Mouse (Mus musculus) ZHBTc4 (cell line): ENCODE measurements around the gene Ssr2.
"Not testable (repeated sequence)": the region's sequence is repeated elsewhere in the genome, so short reads cannot be mapped to it uniquely, and the experiment has no call there.

Source experiments
- DNase-seq: peaks from one replicate; pipeline ENCODE4 v3.0.0-alpha.2; 2011; ENCODE audit warnings: low read depth, low spot score

Gene Ssr2

DNA sequence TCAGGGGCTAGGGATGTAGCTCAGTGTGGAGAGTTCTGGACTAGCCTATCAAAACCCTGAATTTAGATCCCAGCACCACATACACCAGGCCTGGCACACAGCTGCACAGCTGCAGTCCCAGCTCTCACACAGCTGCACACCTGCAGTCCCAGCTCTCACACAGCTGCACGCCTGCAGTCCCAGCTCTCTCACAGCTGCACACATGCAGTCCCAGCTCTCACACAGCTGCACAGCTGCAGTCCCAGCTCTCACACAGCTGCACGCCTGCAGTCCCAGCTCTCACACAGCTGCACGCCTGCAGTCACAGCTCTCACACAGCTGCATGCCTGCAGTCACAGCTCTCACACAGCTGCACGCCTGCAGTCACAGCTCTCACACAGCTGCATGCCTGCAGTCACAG is 20.9 kb downstream of the Ssr2 start:
- DNase-seq = not testable (repeated sequence)

DNA sequence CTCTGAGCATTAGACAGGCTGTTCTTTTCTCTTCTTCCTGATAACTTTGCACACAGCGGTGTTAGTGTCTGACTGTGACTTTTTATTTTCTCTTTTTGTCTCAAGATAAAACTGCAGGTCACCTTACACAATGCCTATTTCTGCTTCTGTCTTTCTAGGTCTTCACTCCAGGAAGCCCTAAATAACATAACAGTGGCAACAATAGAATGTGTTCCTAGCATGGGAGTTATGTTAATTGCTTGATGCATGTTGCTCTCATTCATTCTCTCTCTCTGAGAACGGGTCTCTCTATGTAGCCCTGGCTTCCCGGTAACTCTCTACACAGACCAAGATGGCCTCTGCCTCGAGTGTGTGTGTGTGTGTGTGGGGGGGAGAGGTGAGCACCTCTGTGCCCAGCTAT is 26.8 kb downstream of the Ssr2 start:
- peak; percentile 60 for DNase-seq

DNA sequence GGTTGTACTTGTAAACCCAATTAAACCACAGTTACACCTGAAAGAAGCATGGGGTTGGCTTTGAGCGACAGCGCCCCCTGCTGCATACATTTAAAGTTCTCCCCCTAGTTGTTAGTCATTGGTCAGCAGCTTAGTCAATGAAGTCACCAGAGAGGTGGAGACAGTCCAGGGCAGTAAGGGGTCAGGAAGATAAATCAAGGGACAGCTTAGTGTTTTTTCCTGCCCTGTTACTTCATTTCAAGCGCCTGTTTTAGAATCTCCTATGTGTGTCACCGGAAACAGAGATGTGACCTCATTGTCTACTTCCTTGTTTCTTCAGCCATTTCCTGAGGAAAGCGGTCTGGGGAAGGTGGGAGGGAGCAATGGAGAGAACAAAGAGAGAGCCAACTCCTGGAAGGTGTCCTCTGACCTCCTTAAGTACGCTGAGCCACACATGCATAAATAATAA is 28.1 kb downstream of the Ssr2 start:
- peak; percentile 92 for DNase-seq

DNA sequence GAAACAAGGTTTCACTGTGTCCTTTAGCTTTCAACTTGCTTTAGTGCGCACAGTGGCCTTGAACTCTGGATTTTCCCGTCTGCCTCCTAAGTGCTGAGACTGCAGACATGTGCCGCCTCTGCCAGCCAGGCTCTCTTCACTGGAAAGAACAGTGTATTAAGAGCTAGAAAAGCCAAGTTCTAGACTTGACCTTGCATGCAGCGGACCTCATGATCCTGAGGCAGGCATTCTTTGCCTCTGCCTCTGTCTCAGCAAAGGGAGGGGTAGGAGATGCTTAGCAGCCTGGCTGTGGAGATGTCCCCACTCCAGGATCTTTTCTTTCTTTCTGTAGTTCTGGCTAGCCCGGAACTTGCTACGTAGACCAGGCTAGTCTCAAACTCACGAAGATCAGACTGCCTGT is 29.2 kb downstream of the Ssr2 start:
- no peak for DNase-seq

DNA sequence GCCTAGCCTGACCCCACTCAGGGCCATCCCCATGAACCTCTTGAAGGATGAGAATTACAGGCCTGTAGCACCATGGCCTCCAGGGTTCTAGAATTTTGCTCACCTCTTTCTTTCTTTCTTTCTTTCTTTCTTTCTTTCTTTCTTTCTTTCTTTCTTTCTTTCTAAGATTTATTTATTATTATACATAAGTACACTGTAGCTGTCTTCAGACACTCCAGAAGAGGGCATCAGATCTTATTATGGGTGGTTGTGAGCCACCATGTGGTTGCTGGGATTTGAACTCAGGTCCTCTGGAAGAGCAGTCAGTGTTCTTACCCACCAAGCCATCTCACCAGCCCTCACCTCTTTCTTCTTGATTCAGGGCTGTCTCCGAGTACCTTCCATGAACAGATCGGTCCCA is 30.0 kb downstream of the Ssr2 start, which contains the start of gene Arhgef2:
TSS of gene Arhgef2 (plus strand) at position 301 of the 400 bp plus-strand sequence.
- not testable (repeated sequence) for DNase-seq

DNA sequence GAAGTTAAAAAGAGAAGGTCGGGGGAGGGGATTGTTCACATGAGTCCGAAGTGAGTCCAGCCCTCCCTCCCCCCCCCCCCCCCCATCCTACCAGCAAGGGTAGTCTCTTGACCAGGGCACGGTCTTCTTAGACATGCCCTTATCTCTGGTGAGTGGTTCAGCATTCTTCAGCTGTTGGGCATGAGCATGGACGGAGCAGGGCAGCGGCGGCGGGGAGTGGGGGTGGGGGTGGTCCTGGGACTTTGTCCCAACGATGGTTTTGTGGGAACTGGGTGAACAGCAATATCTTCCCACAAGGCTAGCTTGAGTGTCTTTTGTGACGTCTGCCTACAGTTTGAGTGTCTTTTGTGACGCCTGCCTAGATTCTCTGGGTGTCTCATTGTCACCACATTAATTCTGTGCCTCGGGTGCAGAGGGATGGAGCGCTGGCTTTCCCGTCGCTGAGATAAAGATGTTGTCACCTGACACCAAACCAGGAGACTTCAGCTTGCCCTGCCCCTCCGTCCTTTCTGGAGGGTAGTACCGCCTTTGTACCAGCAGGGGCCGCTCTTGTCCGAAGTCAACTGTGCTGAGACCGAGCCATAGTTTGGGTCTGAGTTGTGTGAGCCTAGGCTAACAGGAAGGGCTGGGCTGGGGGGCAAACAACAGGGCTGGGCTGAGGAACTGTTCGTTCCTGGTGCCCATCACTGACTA is 31.5 kb downstream of the Ssr2 start:
- DNase-seq = peak; percentile 96

DNA sequence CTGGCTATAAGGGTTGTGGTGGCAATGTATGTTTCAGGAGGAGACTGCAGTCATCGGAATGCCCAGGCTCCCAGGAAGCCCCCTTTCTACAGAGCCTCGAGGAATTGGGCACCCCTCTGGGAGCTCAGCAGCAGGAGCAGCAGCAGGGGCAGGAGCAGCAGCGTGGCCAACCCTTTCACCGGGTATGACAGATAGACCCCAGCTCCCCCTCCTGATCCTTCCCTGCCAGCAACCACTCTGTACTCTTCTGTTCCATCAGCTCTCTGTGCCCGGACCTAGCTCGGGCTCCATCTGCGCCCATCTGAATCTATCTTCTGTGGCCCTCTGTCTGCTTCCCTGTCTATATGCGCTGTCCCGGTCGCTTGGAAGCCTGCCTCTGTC is 32.1 kb downstream of the Ssr2 start:
- DNase-seq = no peak

DNA sequence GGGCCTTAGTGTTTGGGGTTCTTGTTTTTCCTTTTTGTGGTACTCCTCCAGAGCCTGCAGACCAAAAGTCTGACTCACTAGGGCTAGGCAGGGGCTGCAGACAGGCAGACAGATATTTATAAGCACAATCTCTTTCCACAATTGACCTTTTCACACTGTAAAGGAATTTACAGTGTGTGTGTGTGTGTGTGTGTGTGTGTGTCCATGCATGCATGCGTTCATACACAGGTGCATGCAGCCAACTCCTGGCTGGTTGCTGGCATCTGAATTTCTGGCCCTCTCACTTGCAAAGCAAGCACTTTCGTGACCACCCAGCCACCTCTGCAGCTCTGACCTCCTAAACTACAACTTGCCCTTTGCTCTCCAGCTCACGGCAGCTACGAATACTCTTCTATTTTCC is 33.4 kb downstream of the Ssr2 start:
- DNase-seq = no peak

DNA sequence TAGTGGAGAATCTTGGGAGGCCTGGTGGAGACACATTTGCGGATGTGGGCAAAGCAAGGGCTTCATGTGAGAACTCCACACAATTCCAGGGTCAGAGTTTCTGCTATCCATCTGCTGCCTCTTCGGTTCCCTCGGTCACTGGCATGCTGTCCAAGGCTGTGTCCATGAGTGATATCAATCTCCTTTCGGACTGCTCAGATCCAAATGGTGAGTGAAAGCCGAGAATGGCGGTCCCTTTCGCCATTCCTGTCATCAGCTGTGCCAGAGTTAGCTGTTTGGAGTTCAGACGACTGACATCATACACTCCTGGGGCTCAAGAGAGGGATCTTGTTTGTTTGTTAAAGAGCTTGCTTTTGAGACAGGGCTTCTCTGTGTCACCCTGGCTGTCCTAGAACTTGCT is 38.7 kb downstream of the Ssr2 start:
- no peak for DNase-seq

DNA sequence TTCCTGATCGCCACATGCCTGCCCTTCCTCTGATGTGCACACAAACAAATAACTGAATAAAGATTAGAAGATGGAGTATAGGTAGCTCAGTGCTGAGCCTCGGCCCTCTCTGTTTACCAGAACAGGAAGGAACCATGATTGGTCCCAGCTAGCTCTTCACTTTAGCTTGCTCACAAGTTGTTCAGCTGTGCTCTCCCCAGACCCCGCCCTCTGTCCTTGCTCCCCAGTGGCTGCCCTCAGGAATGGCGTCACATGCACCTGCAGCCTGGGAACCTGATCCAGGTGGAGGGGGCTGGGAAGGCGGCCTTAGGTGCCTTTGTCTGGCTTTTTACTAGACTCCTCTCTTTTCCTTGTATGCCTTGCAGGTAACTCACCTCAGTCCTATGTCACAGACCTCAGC is 39.4 kb downstream of the Ssr2 start:
- peak; percentile 57 for DNase-seq

DNA sequence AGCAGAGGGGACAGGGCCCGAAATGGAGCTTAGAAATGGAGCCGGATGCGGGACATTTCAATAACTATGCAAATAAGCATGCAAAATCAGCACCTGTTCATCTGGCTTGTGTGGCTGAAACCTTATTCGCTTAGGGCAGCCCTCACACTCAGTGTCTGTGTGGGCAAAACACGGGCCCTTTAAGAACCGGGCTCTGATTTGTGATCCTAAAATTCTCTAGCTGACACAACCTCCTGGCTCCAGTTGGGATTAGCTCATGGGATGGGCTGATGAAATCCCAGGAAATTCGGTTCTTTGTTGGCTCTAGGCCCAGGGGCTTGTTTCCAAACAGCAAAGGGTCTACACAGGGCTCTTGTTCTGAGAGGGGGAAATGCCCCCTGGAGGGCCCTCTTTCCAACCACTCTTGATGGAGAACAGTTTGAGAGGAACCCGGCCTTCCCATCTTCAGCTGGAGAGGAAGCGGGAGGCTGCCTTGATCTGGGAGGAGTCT is 40.3 kb downstream of the Ssr2 start:
- DNase-seq = no peak

DNA sequence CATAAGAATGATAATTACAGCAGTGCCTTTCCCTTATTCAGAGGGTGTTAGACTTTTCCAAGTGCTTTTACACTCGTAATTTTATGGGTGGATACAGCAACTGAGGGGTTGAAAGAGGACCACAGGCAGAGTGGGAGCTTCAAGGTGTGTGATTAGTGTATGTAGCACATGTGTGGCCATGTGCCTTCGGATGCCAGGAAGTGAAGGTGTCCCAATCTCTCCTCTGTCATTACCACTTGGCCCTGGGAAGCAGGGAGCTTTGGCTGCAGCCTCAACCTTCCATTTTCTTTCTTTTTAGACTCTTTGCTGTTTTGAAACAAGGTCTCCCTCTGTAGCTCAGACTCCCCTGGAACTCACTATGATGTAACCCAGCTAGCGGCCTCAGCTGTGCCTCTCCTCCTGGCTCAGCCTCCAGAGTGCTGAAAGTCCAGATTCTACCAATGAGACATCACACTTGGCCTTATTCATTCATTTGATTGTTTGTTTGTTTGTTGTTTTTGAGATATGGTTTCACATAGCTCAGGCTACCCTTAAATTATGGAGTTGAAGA is 41.4 kb downstream of the Ssr2 start:
- DNase-seq = no peak

DNA sequence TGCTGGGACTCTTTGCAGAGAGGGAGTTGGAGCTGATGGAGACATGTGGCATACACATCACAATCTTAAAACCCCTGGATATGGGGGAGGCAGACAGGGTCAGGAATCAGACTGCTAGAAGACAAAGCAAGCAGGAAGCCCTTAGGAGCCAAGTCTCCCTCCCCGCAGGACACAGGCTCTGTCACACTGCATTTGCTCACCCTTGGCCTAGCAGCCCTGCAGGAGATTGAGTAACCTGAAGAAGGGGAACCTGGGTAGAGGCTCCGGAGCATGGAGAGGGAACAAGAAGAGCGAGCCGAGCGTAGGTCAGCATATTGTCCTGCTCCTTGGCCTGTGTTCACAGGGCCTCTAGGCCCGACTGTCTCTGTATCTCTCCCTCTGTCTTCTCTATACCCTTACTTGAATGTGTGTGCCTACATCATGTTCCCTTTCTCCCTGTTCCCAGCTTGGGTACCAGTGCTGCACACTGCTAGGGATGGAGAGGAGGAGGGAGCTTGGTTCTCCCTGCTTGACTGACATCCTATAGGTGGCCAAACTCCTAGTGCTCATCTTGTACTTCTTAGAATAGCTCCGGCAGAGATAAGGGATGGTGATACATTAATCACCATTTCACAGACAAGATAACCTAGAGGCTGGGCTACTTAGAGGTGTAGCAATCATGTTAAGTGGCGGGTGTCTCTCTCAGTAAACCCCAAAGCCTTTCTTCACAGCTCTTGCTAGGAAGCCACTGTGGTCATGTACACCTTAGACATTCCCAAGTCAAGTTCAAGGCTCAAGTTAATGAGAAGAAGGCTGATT is 42.6 kb downstream of the Ssr2 start:
- no peak for DNase-seq

DNA sequence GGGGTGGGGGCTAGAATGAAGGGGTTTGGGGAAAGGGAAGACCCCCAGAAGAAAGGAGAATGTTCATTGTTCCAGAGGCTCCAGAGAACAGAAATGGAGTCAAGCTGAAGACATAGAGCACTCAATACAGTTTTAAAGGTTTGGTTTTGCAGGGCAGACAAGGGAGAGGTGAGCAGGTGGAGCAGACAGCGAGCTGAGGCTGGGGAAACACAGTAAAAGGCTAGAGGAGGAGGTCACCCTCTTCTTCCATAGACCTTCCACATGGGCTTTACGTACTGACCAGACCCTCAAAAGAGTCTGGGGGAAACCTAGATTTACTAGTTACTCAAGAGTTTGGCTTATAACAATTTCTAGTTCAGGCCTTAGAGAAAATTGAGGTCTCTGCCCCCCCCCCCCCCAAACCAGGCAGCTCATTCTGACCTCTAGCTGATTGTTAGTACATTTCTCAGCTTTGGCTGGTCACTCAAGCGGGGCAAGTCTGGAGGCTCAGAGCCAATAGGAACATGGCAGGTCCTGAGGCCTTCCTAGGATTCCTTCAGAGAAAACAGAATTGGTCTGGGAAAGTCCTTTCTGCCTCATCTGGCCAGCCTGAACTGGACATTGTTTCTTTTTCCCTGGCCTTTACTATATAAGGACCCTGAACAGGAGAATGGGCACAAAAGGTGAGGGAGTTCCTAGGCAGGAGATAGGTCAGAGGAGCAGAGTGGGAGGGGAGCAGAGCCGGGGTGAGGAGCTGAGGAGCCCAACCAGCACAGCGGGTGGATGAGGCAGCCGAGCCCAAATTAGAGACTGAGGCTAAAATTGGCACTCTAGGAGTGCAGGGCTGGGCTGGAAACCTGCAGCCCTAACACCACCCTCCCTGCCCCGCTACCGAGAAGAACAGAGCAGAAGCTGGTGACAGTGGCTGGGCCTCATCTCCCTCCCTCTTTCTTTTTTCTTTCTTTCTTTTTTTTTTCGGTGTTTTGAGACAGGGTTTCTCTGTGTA is 43.7 kb downstream of the Ssr2 start:
- peak; percentile 34 for DNase-seq

DNA sequence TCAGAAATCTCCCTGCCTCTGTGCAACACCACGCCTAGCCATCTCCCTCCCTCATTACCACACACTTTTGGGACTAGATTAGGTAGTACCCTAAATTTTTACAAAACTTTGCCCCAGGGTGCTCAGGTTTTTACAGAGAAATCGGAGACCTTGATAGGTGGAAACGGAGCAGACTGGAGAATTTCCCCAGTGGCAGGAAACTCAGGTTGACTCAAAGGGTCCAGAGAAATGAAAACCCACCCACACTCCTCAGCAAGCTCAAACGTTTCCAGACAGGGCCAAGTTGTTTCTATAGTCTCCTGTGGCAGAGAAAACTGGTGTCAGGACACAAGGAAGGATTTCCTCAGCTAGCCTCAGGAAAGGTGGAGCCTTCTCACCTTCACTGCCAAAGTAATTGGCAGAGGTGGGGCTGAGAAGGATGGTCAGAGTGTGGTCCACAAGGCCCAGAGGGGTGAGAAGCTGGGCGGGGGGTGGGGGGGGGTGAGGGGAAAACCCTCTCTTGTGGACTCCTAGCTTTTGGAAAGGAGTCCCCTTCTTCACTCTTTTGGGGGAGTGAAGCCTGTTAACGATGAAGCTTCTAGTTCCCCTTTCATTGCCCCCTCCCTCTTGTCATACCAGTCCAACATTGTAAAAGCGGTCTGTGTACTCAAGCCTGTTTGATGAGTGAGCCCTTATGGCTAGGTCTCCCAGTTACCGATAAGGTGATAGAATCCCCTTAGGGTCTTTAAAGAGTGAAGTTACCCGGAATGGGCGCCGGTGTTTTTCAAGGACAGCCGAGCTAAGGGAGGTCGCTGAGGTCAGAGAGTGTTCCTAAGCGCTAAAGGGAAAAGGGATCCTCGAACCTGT is 44.7 kb downstream of the Ssr2 start:
- no peak for DNase-seq

DNA sequence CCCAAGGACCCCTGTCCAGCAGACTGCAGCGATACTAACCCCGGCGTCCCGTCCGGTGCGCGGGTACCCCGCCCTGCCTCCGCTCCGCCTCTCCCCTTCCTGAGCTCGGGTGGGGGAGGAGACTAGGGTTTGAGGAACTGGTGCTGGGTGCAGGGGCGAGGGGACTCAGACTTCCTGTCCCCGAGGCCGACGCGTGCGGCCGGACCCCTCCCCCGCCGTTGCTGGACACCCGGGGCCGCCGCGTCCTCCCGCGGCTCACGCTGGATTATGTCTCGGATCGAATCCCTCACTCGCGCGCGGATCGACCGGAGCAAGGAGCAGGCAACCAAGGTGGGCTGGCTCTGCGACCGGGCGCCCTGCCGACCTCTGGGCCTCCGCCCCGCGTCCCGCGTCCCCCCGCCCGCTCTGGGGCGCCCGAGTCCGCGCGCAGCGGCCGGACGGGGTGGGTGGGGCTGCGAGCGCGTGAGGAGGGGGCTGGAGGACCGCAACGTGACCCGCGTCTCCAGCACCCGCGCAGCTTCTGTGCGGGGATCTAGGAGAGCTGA is 45.4 kb downstream of the Ssr2 start:
- DNase-seq = peak; percentile 68

DNA sequence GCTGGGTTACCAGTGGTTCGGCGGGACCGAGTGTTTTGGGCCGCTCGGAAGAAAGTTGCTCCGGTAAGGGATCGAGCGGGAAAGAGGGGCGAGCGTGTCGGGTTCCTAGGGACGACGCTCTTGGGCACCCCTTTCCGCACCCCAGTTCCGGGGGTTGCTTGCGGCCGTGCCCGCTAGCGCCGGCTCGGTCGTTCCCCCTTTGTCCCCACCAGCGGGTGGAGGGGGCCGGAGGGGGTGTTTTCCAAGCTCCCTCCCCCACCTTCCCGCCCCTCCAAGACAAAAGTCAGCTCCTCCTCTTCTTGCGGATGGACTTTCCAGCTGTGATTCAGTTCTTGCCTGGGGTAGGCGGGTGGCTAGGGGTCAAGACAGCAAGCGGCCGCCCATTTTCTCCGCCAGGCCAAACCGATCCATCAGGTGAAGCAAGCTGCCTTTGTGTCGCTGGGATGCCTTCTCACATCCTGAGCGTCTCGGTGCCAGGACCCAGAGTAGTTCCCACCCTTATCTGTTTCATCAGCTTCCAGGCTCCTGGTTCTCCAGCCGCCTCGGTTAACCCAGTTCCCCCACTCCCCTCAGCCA is 45.9 kb downstream of the Ssr2 start:
- peak; percentile 60 for DNase-seq

DNA sequence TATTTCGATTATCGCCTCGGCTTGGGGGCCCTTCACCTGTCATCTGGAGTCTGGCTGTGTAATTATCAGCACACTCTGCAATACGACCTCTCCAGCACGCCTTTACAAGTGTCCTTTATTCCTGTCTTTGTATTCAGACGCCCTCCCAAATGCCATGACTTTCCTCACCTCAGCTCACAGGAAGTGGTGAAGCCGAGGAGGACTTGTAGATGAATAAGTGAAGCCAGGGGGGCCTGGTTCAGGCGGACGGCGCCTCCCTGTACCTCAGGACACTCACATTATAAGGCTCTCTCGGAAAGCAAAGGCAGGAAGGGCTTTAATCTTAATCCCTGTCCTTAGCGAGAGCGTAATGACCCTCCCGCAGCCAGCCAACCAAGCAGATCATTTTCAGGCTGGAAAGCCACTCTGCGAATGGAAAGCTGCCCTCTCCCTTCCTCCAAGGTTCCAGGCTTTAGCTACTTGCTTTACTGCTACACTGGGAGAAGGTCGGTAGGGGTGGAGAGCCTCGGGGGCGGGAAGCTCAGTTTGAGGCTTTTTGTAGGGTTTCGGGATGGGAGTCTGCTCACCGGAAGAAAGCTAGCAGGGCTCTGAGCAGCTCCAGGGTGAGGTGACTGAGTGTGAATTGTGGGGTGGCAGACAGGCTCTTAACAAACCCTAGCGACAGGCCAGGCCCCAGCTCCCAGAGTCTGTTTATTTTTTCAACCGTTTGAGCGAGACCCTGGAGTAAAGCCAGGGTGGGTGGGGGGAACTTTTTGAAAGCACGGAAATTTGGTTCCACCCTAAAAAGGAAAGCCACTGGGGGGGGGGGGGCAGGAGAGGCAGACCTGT is 46.7 kb downstream of the Ssr2 start:
- DNase-seq = peak; percentile 42

DNA sequence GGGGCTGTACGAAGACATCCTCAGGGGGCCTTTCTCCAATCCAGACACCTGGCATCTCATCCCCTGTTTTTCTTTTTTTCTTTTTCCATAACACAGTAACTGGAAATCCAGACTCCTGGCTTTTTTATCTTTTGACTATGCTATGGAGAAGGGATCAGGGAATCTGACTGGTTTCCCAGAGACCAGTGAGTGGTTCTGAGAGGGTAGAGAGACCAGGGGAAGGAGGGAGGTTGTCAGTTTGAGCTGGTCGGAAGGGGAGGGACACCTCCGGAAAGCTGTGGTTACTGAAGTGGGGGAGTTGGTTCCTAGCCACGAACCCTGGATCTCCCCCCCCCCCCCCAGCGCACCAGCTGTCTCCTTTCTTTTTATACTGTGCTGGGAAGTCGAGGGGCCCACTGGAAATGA is 47.3 kb downstream of the Ssr2 start:
- DNase-seq = no peak
